Mouse (Mus musculus): ENCODE results near the gene Cep85l. TPM values are rescaled to one million over a fixed set of nuclear protein-coding genes. Genes with fewer than 3 reads are reported as not detected.

Cep85l gene
- polyA plus RNA-seq, 1 experiment from 2014 or later, result 2.0 TPM

DNA sequence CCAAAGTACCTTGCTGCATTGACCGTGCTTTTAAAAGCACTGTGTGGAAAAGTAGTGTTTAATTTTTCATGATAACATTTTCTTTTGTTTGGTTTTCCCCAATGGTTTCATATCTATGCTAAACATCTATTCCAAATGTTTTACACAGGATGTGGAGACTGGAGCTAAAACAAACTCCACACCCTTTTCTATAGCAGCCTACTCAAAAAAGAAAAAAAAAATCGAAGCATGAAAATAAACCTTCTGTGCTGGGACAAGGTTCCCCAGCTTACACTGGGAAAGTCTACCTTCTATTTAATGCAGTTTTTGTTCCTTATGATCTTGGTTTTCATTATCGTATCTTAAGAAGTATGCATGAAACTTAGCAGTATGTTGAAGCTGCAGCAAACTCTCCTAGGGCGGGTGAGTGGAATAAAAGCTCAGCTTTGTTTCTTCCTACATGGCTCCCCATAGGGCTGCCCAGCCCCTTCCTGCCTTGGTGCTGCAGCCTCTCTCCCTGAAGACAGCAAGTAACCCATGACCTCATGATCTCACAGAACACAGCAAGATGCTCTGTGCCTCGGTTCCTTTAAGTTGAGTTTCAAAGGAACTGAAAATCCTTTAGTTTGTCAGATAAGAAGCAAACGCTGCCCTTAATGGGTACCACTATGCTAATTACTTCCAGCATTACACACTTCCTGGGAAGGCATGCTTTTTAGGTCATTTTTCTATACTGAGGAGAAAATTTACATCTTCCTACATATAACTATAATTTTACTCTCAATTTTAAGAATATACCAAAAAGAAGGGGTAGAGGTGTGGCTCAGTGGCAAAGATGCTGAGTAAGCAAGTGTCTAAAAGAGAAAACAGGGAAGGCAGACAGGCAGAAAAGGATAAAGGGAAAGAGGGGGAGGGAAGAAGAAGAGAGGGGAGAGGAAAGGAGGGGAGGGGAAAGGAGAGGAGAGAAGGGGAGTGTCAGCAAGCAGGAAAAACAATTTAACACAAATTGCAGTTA lies 34.6 kb upstream of the Cep85l start:
- H3K36me3 ChIP-seq (ENCODE audit: control insufficient read depth, insufficient read depth, low read length), result no peaks in the 10 kb centered on the region
- no peaks in the 10 kb centered on the region for H3K9me3 ChIP-seq (ENCODE audit: control insufficient read depth, low read length)
- H3K4me3 ChIP-seq (ENCODE audit: low read depth, low read length), result no peak overlapping the region
- 27% methylated on average over 6 of the region's 6 CpGs for WGBS
- ATAC-seq (ENCODE audit: low FRiP score, low TSS enrichment), result no peak
- DNase-seq (ENCODE audit: low spot score), result no peak
- H3K27me3 ChIP-seq (ENCODE audit: control insufficient read depth, insufficient read depth, low read length), result no peaks in the 10 kb centered on the region
- H3K27ac ChIP-seq (replicated peaks), result peak overlapping the region; percentile 41; the same call in 1 of the 2 replicates
- no peaks in the 10 kb centered on the region for H3K4me1 ChIP-seq (replicated peaks; ENCODE audit: control insufficient read depth, insufficient read depth)
- no peak for TF ChIP-seq EP300 (optimal IDR thresholded peaks at IDR 0.05)
- no peak for TF ChIP-seq CTCF (IDR thresholded peaks at IDR 0.05; ENCODE audit: low read depth)
- H3K4me2 ChIP-seq (replicated peaks; ENCODE audit: low read depth), result no peak overlapping the region
- no peak overlapping the region for H3K9ac ChIP-seq (ENCODE audit: low read length)

DNA sequence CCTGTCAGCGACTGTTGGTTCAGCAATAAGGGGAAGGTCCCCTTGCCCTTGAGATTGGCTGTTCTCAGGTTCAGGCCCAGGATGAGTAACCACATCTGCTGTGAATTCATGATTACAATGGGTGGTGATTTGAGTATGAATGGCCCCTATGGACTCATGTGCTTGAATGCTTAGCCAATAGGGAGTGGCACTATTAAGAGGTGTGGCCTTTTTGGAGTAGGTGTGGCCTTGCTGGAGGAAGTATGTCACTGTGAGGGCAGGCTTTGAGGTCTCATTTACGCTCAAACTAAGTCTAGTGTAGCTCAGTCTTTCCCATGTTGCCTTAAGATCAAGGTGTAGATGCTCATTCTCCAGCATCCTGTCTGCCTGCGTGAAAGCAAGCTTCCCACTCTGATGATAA lies 33.2 kb upstream of the Cep85l start:
- Histone ChIP-seq H3K27me3 (ENCODE audit: control insufficient read depth, insufficient read depth, low read length) (no peaks in the 10 kb centered on the region), H3K9ac (ENCODE audit: low read length) (no peak overlapping the region), H3K4me2 (replicated peaks; ENCODE audit: low read depth) (no peak overlapping the region), H3K4me3 (ENCODE audit: low read depth, low read length) (no peak overlapping the region), H3K9me3 (ENCODE audit: control insufficient read depth, low read length) (no peaks in the 10 kb centered on the region), H3K27ac (replicated peaks) (no peak overlapping the region), H3K4me1 (replicated peaks; ENCODE audit: control insufficient read depth, insufficient read depth) (no peaks in the 10 kb centered on the region), H3K36me3 (ENCODE audit: control insufficient read depth, insufficient read depth, low read length) (no peaks in the 10 kb centered on the region)
- ATAC-seq (ENCODE audit: low FRiP score, low TSS enrichment) (no peak), DNase-seq (ENCODE audit: low spot score) (no peak)
- WGBS, result 85% methylated on average over 3 of the region's 3 CpGs
- no peak for TF ChIP-seq CTCF (IDR thresholded peaks at IDR 0.05; ENCODE audit: low read depth)
- TF ChIP-seq EP300 (optimal IDR thresholded peaks at IDR 0.05), result no peak

DNA sequence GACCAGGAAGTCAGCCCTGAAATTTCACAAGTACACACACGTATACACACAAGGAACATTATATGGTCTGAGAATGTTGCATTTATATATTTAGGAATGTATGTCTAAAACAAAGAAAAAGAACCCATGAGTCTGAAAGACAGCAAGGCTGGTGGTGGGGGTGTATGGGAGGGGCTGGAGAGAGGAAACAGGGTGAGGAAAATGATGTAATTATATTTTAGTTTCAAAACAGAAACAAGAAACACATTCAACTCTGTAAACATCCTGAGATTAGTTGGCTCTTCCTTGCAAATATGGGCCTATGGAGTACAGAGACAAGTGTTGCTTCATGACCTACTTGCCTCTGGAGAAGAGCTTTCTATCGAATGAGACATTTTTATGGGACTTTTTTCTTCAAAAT lies 32.4 kb upstream of the Cep85l start:
- no peaks in the 10 kb centered on the region for H3K27me3 ChIP-seq (ENCODE audit: control insufficient read depth, insufficient read depth, low read length)
- H3K4me3 ChIP-seq (ENCODE audit: low read depth, low read length), result no peak overlapping the region
- H3K4me2 ChIP-seq (replicated peaks; ENCODE audit: low read depth), result no peak overlapping the region
- DNase-seq (ENCODE audit: low spot score) (no peak), ATAC-seq (ENCODE audit: low FRiP score, low TSS enrichment) (no peak)
- H3K4me1 ChIP-seq (replicated peaks; ENCODE audit: control insufficient read depth, insufficient read depth), result no peaks in the 10 kb centered on the region
- H3K27ac ChIP-seq (replicated peaks), result no peak overlapping the region
- WGBS, result 60% methylated on average over 2 of the region's 2 CpGs
- TF ChIP-seq CTCF (IDR thresholded peaks at IDR 0.05; ENCODE audit: low read depth), result no peak
- no peak for TF ChIP-seq EP300 (optimal IDR thresholded peaks at IDR 0.05)
- no peaks in the 10 kb centered on the region for H3K9me3 ChIP-seq (ENCODE audit: control insufficient read depth, low read length)
- no peaks in the 10 kb centered on the region for H3K36me3 ChIP-seq (ENCODE audit: control insufficient read depth, insufficient read depth, low read length)
- no peak overlapping the region for H3K9ac ChIP-seq (ENCODE audit: low read length)

DNA sequence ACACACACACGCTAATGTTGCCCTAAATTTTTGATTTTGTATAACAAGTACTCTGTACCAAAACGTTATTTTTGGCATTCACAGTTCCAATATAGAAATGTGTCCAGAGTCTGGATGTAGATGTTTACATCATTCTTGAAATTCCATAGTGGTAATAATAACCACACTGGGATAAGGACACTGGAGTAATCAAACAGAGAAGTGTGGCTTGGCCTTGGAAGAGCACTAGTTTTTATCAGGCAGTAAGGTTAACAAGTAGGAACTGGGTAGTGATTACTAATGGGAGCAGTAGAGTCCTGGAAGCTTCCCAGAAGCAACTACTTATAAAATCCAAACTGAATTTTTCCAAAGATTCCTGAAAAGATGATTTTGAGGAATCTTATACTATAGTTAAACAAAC lies 31.1 kb upstream of the Cep85l start:
- Histone ChIP-seq H3K9me3 (ENCODE audit: control insufficient read depth, low read length) (no peaks in the 10 kb centered on the region), H3K27me3 (ENCODE audit: control insufficient read depth, insufficient read depth, low read length) (no peaks in the 10 kb centered on the region), H3K36me3 (ENCODE audit: control insufficient read depth, insufficient read depth, low read length) (no peaks in the 10 kb centered on the region), H3K4me3 (ENCODE audit: low read depth, low read length) (no peak overlapping the region), H3K9ac (ENCODE audit: low read length) (no peak overlapping the region), H3K27ac (replicated peaks) (no peak overlapping the region), H3K4me2 (replicated peaks; ENCODE audit: low read depth) (no peak overlapping the region), H3K4me1 (replicated peaks; ENCODE audit: control insufficient read depth, insufficient read depth) (no peaks in the 10 kb centered on the region)
- DNase-seq (ENCODE audit: low spot score), result no peak
- ATAC-seq (ENCODE audit: low FRiP score, low TSS enrichment), result no peak
- TF ChIP-seq EP300 (optimal IDR thresholded peaks at IDR 0.05) (no peak), CTCF (IDR thresholded peaks at IDR 0.05; ENCODE audit: low read depth) (no peak)
- 45% methylated on average over 2 of the region's 2 CpGs for WGBS

DNA sequence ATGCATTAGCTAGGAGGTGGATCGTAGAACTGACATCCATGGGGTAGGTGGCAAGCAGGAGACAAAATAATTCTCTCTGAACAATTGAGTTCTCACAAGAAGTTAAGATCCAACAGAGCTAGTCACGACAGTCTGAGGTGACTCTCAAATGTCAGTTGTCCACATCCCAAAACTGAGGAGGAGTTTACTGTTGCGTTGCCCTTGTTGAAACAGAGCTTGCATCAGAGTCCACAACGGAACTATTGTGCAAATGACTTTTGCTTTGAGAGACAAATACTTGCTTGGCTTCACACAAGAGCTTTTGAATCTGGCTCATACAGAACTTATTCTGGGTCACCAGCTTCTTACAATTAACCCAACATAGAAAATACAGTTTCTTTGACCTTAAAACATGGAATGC lies 27.7 kb upstream of the Cep85l start:
- H3K4me2 ChIP-seq (replicated peaks; ENCODE audit: low read depth), result no peak overlapping the region
- H3K36me3 ChIP-seq (ENCODE audit: control insufficient read depth, insufficient read depth, low read length), result no peaks in the 10 kb centered on the region
- 81% methylated on average over 4 of the region's 4 CpGs for WGBS
- no peak overlapping the region for H3K4me3 ChIP-seq (ENCODE audit: low read depth, low read length)
- TF ChIP-seq CTCF (IDR thresholded peaks at IDR 0.05; ENCODE audit: low read depth) (no peak), EP300 (optimal IDR thresholded peaks at IDR 0.05) (no peak)
- no peaks in the 10 kb centered on the region for H3K4me1 ChIP-seq (replicated peaks; ENCODE audit: control insufficient read depth, insufficient read depth)
- no peak overlapping the region for H3K9ac ChIP-seq (ENCODE audit: low read length)
- H3K27ac ChIP-seq (replicated peaks), result no peak overlapping the region
- DNase-seq (ENCODE audit: low spot score) (no peak), ATAC-seq (ENCODE audit: low FRiP score, low TSS enrichment) (no peak)
- no peaks in the 10 kb centered on the region for H3K9me3 ChIP-seq (ENCODE audit: control insufficient read depth, low read length)
- H3K27me3 ChIP-seq (ENCODE audit: control insufficient read depth, insufficient read depth, low read length), result no peaks in the 10 kb centered on the region

DNA sequence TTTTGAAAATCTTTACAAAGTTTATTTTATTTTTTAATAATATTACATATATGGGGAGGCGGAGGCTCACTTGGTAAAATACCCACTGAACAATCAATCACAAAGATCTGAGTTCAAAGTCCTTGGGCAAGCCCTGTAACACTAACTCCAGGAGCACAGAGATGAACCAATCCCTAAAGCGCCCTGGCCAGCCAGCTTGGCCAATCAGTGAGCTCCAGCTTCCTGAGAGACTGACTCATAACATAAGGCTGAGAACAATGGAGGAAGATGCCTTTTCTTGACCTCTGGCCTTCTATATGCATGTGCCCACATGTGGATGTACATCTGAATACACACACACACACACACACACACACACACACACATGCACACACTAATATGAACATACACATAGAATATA lies 27.1 kb upstream of the Cep85l start:
- no peaks in the 10 kb centered on the region for H3K9me3 ChIP-seq (ENCODE audit: control insufficient read depth, low read length)
- no peak overlapping the region for H3K4me2 ChIP-seq (replicated peaks; ENCODE audit: low read depth)
- H3K4me1 ChIP-seq (replicated peaks; ENCODE audit: control insufficient read depth, insufficient read depth), result no peaks in the 10 kb centered on the region
- no peak overlapping the region for H3K9ac ChIP-seq (ENCODE audit: low read length)
- no peak for ATAC-seq (ENCODE audit: low FRiP score, low TSS enrichment)
- TF ChIP-seq CTCF (IDR thresholded peaks at IDR 0.05; ENCODE audit: low read depth) (no peak), EP300 (optimal IDR thresholded peaks at IDR 0.05) (no peak)
- no peak overlapping the region for H3K4me3 ChIP-seq (ENCODE audit: low read depth, low read length)
- no peak for DNase-seq (ENCODE audit: low spot score)
- H3K36me3 ChIP-seq (ENCODE audit: control insufficient read depth, insufficient read depth, low read length), result no peaks in the 10 kb centered on the region
- 81% methylated on average over 2 of the region's 2 CpGs for WGBS
- H3K27me3 ChIP-seq (ENCODE audit: control insufficient read depth, insufficient read depth, low read length), result no peaks in the 10 kb centered on the region
- H3K27ac ChIP-seq (replicated peaks), result no peak overlapping the region

Measured in stomach, postnatal 0 days (tissue).